19 mouse cellular contexts compared by ENCODE assay signal in genomic region chr8:90392643-90393042, GRCm38 (mm10). TPM values are rescaled to one million over a fixed set of nuclear protein-coding genes. Genes with fewer than 3 reads are reported as not detected.
DNase-seq lines count a peak whose midpoint lies in the region; ATAC-seq lines count a peak whose summit lies in the region.
"Had no signal": no experiment of that assay in that cellular context is flagged by ENCODE, and none has a peak within 500 bp of the region (broad histone marks: within the 10 kb centered on the region; RNA-seq: fewer than 3 reads in every experiment).

No protein-coding gene starts in this region.

- no peaks in the 10 kb centered on the region for H3K36me3 ChIP-seq in hindbrain, embryonic 12.5 days
- H3K36me3 ChIP-seq in hindbrain, embryonic 13.5 days = no peaks in the 10 kb centered on the region
- H3K36me3 ChIP-seq in midbrain, embryonic 14.5 days (ENCODE audit: control insufficient read depth, insufficient read depth, low read length) = no peaks in the 10 kb centered on the region
- no peaks in the 10 kb centered on the region for H3K36me3 ChIP-seq in midbrain, embryonic 11.5 days (ENCODE audit: control insufficient read depth, insufficient read depth, low read length)
- no peaks in the 10 kb centered on the region for H3K36me3 ChIP-seq in forebrain, embryonic 14.5 days (ENCODE audit: control insufficient read depth, insufficient read depth, low read length)
- H3K36me3 ChIP-seq: embryonic facial prominence, embryonic 12.5 days; heart, embryonic 10.5 days had no signal

- 62% methylated on average over 2 of the region's 2 CpGs for WGBS in hindbrain, embryonic 12.5 days
- 38% methylated on average over 2 of the region's 2 CpGs for WGBS in hindbrain, embryonic 13.5 days
- 46% methylated on average over 2 of the region's 2 CpGs for WGBS in midbrain, embryonic 14.5 days
- 78% methylated on average over 2 of the region's 2 CpGs for WGBS in midbrain, embryonic 11.5 days
- WGBS in forebrain, embryonic 14.5 days = 25% methylated on average over 2 of the region's 2 CpGs

- no peaks in the 10 kb centered on the region for H3K4me1 ChIP-seq in hindbrain, embryonic 12.5 days
- H3K4me1 ChIP-seq in hindbrain, embryonic 13.5 days (replicated peaks) = peaks cover 10% of the 10 kb centered on the region
- peaks cover 4% of the 10 kb centered on the region; the same call in 1 of the 2 replicates for H3K4me1 ChIP-seq in midbrain, embryonic 14.5 days (ENCODE audit: control insufficient read depth, insufficient read depth, low read length)
- H3K4me1 ChIP-seq in midbrain, embryonic 11.5 days (ENCODE audit: control insufficient read depth, insufficient read depth, low read length) = no peaks in the 10 kb centered on the region
- peaks cover 6% of the 10 kb centered on the region; the same call in 1 of the 2 replicates for H3K4me1 ChIP-seq in forebrain, embryonic 14.5 days (ENCODE audit: control insufficient read depth, insufficient read depth, low read length)
- H3K4me1 ChIP-seq: embryonic facial prominence, embryonic 12.5 days; heart, embryonic 10.5 days had no signal

- no peak overlapping the region for H3K4me2 ChIP-seq in hindbrain, embryonic 12.5 days (replicated peaks)
- H3K4me2 ChIP-seq in hindbrain, embryonic 13.5 days = no peak overlapping the region
- H3K4me2 ChIP-seq in midbrain, embryonic 14.5 days (ENCODE audit: low read length) = no peak overlapping the region
- H3K4me2 ChIP-seq in midbrain, embryonic 11.5 days = no peak overlapping the region
- no peak overlapping the region for H3K4me2 ChIP-seq in forebrain, embryonic 14.5 days (ENCODE audit: low read length)
- H3K4me2 ChIP-seq: embryonic facial prominence, embryonic 12.5 days had no signal

- H3K27me3 ChIP-seq in hindbrain, embryonic 12.5 days = no peaks in the 10 kb centered on the region
- H3K27me3 ChIP-seq in hindbrain, embryonic 13.5 days = peaks cover 7% of the 10 kb centered on the region; the same call in 1 of the 2 replicates
- 0 out of 2 replicates have a peak, but pooled peaks cover 3% of the 10 kb centered on the region for H3K27me3 ChIP-seq in midbrain, embryonic 14.5 days (ENCODE audit: control insufficient read depth, insufficient read depth, low read length)
- no peaks in the 10 kb centered on the region for H3K27me3 ChIP-seq in midbrain, embryonic 11.5 days (ENCODE audit: control insufficient read depth, insufficient read depth, low read length)
- H3K27me3 ChIP-seq in forebrain, embryonic 14.5 days (replicated peaks; ENCODE audit: control insufficient read depth, insufficient read depth, low read length) = no peaks in the 10 kb centered on the region; the same call in 1 of the 2 replicates
- H3K27me3 ChIP-seq: embryonic facial prominence, embryonic 12.5 days had no signal

- DNase-seq in midbrain, embryonic 14.5 days = peak; percentile 45
- DNase-seq in midbrain, embryonic 11.5 days (ENCODE audit: low spot score, missing footprints) = no peak
- peak; percentile 43 for DNase-seq in Muller cell, postnatal 12 days (ENCODE audit: inconsistent ontology term)
- DNase-seq in forebrain, embryonic 14.5 days (ENCODE audit: low spot score) = peak; percentile 83
- no peak for DNase-seq in right cerebral cortex, postnatal 36 days (ENCODE audit: low spot score in 2 of 2)
- DNase-seq: adrenal gland, postnatal 10 days; cerebellum, adult 11-12 months; cerebellum, adult 9-10 months; cerebellum, postnatal 25 days; gastrocnemius, postnatal 10 days; heart, adult 18-20 months; heart, postnatal 10 days; kidney, adult 11 months had no signal

- no peak overlapping the region for H3K4me3 ChIP-seq in hindbrain, embryonic 12.5 days
- no peak overlapping the region for H3K4me3 ChIP-seq in hindbrain, embryonic 13.5 days
- H3K4me3 ChIP-seq in midbrain, embryonic 14.5 days (replicated peaks; ENCODE audit: low read depth, low read length) = no peak overlapping the region
- H3K4me3 ChIP-seq in midbrain, embryonic 11.5 days (ENCODE audit: low read depth, low read length) = no peak overlapping the region
- no peak overlapping the region for H3K4me3 ChIP-seq in forebrain, embryonic 14.5 days (ENCODE audit: low read depth, low read length)
- H3K4me3 ChIP-seq: embryonic facial prominence, embryonic 12.5 days; heart, embryonic 10.5 days had no signal

- no peak overlapping the region for H3K9ac ChIP-seq in hindbrain, embryonic 12.5 days
- no peak overlapping the region for H3K9ac ChIP-seq in hindbrain, embryonic 13.5 days
- no peak overlapping the region for H3K9ac ChIP-seq in midbrain, embryonic 14.5 days (replicated peaks; ENCODE audit: low read length)
- no peak overlapping the region for H3K9ac ChIP-seq in midbrain, embryonic 11.5 days (ENCODE audit: low read length)
- H3K9ac ChIP-seq in forebrain, embryonic 14.5 days (ENCODE audit: low read length) = no peak overlapping the region
- H3K9ac ChIP-seq: embryonic facial prominence, embryonic 12.5 days had no signal

- no peak overlapping the region for H3K27ac ChIP-seq in hindbrain, embryonic 12.5 days
- H3K27ac ChIP-seq in hindbrain, embryonic 13.5 days = no peak overlapping the region
- no peak overlapping the region for H3K27ac ChIP-seq in midbrain, embryonic 14.5 days (replicated peaks; ENCODE audit: low read depth, low read length)
- H3K27ac ChIP-seq in midbrain, embryonic 11.5 days (ENCODE audit: low read depth, low read length) = no peak overlapping the region
- H3K27ac ChIP-seq in forebrain, embryonic 14.5 days (ENCODE audit: low read depth, low read length) = no peak overlapping the region
- H3K27ac ChIP-seq: embryonic facial prominence, embryonic 12.5 days; heart, embryonic 10.5 days; hindbrain, postnatal 0 days had no signal

- no peaks in the 10 kb centered on the region for H3K9me3 ChIP-seq in hindbrain, embryonic 12.5 days (replicated peaks)
- H3K9me3 ChIP-seq in hindbrain, embryonic 13.5 days = no peaks in the 10 kb centered on the region
- no peaks in the 10 kb centered on the region for H3K9me3 ChIP-seq in midbrain, embryonic 14.5 days (ENCODE audit: control insufficient read depth, low read length)
- H3K9me3 ChIP-seq in midbrain, embryonic 11.5 days (ENCODE audit: control insufficient read depth, low read length) = no peaks in the 10 kb centered on the region
- H3K9me3 ChIP-seq in forebrain, embryonic 14.5 days (replicated peaks; ENCODE audit: control insufficient read depth, low read length) = no peaks in the 10 kb centered on the region
- H3K9me3 ChIP-seq: embryonic facial prominence, embryonic 12.5 days; heart, embryonic 10.5 days had no signal

- ATAC-seq in hindbrain, embryonic 12.5 days (ENCODE audit: low FRiP score) = 0 out of 2 replicates have a peak, but pooled peaks have one; percentile 40
- ATAC-seq in hindbrain, embryonic 13.5 days (ENCODE audit: low FRiP score) = no peak
- no peak for ATAC-seq in midbrain, embryonic 14.5 days (ENCODE audit: low FRiP score, low TSS enrichment)
- ATAC-seq in midbrain, embryonic 11.5 days (ENCODE audit: low FRiP score) = no peak
- peak; percentile 92 for ATAC-seq in forebrain, embryonic 14.5 days
- no peak for ATAC-seq in megakaryocyte progenitor cell, adult 5-6 weeks (replicated peaks; ENCODE audit: poor library complexity)
- ATAC-seq: hindbrain, postnatal 0 days had no signal

RNA-seq across cellular contexts. Expression of gene Tox3, which starts 44.5 kb away (rescaled TPM):
- polyA plus RNA-seq in hindbrain, embryonic 12.5 days (2016; fragmentation: Nextera tagmentation; extraction: Ambion mirVana) = 40.9 and 44.9 TPM in 2 replicates
- polyA plus RNA-seq in hindbrain, embryonic 13.5 days (2015; fragmentation: Nextera tagmentation; extraction: Ambion mirVana) = 20.1 and 23.6 TPM in 2 replicates
- polyA plus RNA-seq in midbrain, embryonic 14.5 days (2014; fragmentation: Nextera tagmentation; extraction: Ambion mirVana) = 40.2 and 42.0 TPM in 2 replicates
- polyA plus RNA-seq in midbrain, embryonic 11.5 days (2014; fragmentation: Nextera tagmentation; extraction: Ambion mirVana) = 47.7 and 56.6 TPM in 2 replicates
- polyA plus RNA-seq in forebrain, embryonic 14.5 days (2014; fragmentation: Nextera tagmentation; extraction: Ambion mirVana) = 18.8 and 20.2 TPM in 2 replicates
- not detected in 2 replicates for total RNA-seq in megakaryocyte progenitor cell, adult 5-6 weeks (2015)
- 0.27 TPM in 1 of 2 replicates, not detected in the other for total RNA-seq in megakaryocyte progenitor cell, adult 5-6 weeks (2017)

Comparison
In these comparisons a context has a peak if more than half of its experiments do, and no peak if none do; other contexts are left out.
1. ATAC-seq: peak in hindbrain, embryonic 12.5 days (single experiment) and forebrain, embryonic 14.5 days (single experiment); none in hindbrain, embryonic 13.5 days (single experiment), midbrain, embryonic 14.5 days (single experiment), midbrain, embryonic 11.5 days (single experiment) and megakaryocyte progenitor cell, adult 5-6 weeks (single experiment).
2. DNase-seq: peak in midbrain, embryonic 14.5 days (single experiment), Muller cell, postnatal 12 days (single experiment) and forebrain, embryonic 14.5 days (single experiment); none in midbrain, embryonic 11.5 days (single experiment) and right cerebral cortex, postnatal 36 days (0 of 2).